Mouse (Mus musculus): ENCODE data around the gene Tox2.

The Tox2 gene

DNA sequence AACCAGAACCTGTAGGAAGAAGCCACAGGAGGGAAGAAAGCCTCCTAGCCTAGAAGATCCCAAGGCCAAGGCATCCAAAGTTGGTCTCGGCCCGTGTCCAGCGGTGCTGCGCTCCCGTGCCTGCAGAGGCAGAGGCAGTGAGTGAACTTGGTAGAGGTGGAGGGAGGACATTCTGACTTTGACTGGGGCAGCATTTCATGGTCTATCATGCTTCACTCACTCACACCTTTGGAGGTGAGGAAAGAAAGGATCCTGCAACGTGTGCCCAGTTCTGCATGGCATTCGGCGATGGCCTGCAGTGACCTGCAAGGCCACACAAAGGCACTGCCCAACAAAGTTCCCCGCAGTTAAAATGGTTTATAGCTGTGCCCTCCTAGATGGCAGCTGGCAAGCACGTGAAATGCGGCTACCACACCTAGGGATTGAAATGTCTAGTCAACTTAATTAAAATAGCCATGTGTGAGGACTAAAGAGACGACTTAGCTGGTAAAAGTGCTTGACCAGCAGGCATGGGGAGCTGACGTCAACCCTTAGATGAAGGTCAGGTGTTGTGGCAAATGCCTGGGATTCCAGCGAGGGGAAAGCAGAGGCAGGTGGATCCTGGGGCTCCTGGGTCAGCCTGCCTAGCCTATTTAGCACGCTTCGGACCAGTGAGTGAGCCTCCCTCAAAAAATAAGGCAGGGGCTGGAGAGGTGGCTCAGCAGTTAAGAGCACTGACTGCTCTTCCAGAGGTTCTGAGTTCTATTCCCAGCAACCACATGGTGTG lies 158.1 kb downstream of the Tox2 start:
- DNase-seq (ENCODE audit: low read depth in 1 of 2, low spot score in 2 of 2), result no peak

GRCm38 (mm10) chr2:163362940-163363921 lies 160.3 kb downstream of the Tox2 start:
- DNase-seq (ENCODE audit: low read depth in 1 of 2, low spot score in 2 of 2), result no peak

- no peak for DNase-seq (ENCODE audit: low read depth in 1 of 2, low spot score in 2 of 2)
These were observed 162.0 kb downstream of the Tox2 start for GRCm38 (mm10) chr2:163364785-163365541.

- DNase-seq (ENCODE audit: low read depth in 1 of 2, low spot score in 2 of 2), result no peak
These were observed 167.2 kb downstream of the Tox2 start for GRCm38 (mm10) chr2:163370175-163370574.

- DNase-seq (ENCODE audit: low read depth in 1 of 2, low spot score in 2 of 2), result no peak
These were observed 169.7 kb downstream of the Tox2 start for GRCm38 (mm10) chr2:163372627-163373026.
